Mouse (Mus musculus): ENCODE results near the gene Tprg.

DNA sequence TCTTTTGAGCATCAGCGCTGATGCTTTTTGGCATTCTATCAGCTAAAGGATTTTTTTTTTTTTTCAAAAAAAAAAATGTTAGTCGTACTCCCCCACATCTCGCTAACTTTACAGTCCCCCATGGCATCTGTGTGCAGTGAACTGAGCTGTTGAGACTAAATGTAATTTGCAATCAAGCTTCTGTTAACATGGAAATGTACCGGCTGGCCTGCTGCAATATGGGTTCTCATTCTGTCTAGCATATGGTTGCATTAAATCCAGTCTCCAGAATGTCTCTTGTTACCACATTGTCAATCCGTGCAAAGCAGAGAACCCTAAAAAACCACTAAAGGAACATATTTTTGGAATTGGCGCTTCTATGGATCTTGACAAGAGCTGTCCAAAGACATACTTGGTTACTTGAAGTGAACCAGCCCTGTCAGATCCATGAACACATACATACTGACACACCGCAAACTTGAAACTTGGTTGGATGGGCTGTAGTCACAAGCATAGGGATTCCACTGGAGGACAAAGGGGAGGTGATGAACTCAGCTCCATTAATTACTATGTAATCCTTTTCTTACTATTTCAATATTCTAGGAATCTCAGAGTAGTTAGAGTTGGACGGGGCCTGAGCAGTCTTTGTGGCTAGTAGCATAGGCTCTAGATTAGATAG, 30.9 kb upstream of the Tprg start:
- TF ChIP-seq CHD2 (IDR thresholded peaks at IDR 0.05; ENCODE audit: low read depth, low read length) = no peak
- TF ChIP-seq MAFK (IDR thresholded peaks at IDR 0.05; ENCODE audit: insufficient read depth, low read depth, low read length) = no peak
- TF ChIP-seq HCFC1 (IDR thresholded peaks at IDR 0.05; ENCODE audit: borderline replicate concordance, insufficient read depth, low read length) = no peak
